Mouse (Mus musculus): Measurements from ENCODE around the gene Olfr935.
A peak's percentile ranks its signal among the peaks of the same experiment; 100 is the strongest.

Olfr935 gene

GRCm38 (mm10) chr9:38999583-38999982, at the start of gene Olfr935:
Olfr935 (minus strand) TSS chr9:38999683.
- no peak for DNase-seq (ENCODE audit: low read depth, low spot score)

DNA sequence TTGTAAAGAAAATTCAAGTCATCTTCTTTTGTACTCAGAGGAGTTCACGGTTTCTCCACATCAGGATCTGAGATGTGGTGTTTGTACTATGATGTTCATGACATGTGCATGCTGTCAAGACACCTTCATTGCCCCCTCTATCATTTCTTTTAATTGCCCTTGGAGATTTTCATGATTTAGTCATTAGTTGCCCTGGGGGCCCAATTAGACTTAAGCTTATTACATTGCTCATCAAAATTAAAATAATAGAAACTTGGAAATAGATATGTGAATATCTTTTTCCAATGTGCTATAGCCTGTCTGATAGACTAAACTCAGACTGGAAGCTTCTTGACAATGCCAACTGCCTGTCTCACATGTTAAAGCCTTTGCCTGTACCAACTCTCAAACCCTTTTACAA, 23.8 kb upstream of the Olfr935 start, which contains the start of gene Olfr146:
Gene Olfr146, minus strand, starts transcription at position 101 of the 400 bp plus-strand sequence.
- DNase-seq (ENCODE audit: low read depth, low spot score), result no peak

DNA sequence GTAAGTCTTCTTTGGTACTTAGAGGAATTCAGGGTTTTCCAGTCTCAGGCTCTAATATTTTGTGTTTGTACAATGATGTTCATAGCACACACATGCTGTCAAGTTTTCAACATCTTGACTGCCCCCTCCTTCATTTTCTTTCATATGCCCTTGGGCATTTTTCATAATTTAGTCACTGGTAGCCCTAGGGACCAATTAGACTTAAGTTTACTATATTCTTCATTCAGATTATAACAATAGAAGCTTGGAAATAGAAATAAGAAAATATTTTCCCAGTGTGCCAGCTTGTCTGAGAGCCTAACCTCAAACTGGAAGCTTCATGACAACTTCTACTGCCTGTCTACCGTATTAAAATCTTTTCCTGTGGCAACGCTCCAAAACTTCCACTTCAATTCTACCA, 11.3 kb downstream of the Olfr935 start, which contains the start of gene Olfr934:
Gene Olfr934, minus strand, starts transcription at position 101 of the 400 bp plus-strand sequence.
- no peak for DNase-seq (ENCODE audit: low read depth, low spot score)

DNA sequence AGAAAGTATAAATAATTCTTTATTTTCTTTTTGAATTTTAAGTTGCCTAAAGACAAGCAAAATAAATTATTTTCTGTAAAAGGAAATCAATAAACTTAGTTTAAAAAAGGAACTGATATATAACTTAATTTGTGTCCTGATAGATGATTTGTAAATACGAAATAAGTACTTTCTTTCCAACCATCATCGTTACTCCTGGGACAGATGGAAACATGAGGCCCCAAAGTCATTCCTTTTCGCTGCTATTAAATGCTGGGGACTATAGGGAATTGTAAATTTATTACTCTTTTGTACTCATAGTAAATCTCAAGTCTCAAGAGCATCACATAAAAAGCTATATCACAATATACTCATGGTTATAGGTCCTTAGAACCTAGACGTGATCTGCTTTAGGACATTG, 27.5 kb downstream of the Olfr935 start, which contains the start of gene Olfr933:
Gene Olfr933, plus strand, starts transcription at position 301 of the 400 bp plus-strand sequence.
- DNase-seq (ENCODE audit: low read depth, low spot score), result no peak

DNA sequence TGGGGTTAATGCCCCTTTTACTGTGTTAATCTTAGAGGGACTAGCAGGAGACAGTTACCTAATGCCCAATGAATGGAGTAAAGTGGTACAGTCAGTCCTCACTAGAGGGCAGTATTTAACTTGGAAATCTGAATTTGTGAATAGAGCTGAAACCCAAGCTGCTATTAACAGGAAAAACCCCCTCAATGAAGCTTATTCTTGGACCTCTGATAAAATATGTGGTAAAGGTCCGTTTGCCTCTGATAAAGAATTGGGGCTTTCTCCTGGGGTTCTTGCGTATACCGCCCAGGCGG, 45.4 kb downstream of the Olfr935 start:
- peak; percentile 17 for DNase-seq (ENCODE audit: low read depth, low spot score)

DNA sequence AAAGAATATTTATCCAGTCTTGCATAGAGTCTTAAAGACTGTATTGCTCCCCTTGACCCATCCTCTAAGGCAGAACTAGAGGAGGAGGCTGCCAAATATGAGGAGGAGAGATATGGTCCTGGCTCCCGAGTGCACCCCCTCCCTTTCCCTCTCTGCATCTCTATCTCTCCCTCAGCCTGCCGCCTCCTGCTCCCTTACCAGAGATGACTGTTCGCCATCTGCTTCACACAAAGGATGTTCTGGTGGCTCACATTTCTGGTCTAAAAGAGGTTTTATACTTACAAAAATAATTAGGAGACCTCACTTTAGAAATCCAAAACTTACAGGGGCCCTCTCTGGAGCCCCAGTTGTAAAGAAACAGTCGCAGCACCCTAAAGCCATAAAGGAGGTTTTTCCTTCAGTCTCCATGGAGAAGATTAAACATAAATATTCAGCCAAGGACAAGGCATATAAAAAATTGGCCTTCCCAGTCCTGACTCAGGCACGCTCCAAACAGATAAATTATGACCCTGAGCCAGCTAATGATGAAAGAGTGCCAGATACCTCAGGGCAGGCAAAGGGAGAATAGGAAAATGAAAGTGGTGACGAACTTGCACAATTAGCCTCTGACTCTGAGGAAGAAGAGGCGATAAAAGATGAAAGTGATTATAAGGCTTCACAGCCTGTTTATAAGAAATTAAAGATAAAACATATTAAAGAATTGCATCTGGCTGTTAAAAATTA, 45.9 kb downstream of the Olfr935 start:
- DNase-seq (ENCODE audit: low read depth, low spot score), result no peak

Measured in forelimb bud, embryonic 11.5 days (tissue).